Mouse (Mus musculus) heart, postnatal 0 days (tissue): ENCODE measurements at regions not wholly inside any gene's neighbourhood (a gene's known extent, or its start where the extent isn't known, plus 50 kb on each side); places are given as distances from the start of the nearest gene placed in this dataset.

Experiments used
- ATAC-seq: fragments of 200-750 bp; cut with Nextera tagmentation; 2 replicates; pipeline ENCODE4 v1.8.0; 2017; ENCODE audit warnings: low read depth, moderate number of reproducible peaks, moderate library complexity; ENCODE audit not compliant: insufficient read depth
- DNase-seq: peaks from one replicate; pipeline ENCODE4 v3.0.0-alpha.2; 2016; ENCODE audit warnings: low spot score
- H3K27ac ChIP-seq: fragments of 300-500 bp; sonication (generic); 2 replicates; pipeline ENCODE4 v1.5.1; 2014; ENCODE audit warnings: low read depth, mild to moderate bottlenecking
- H3K27me3 ChIP-seq: fragments of 300-500 bp; sonication (generic); 2 replicates; pipeline ENCODE4 v1.6.1; 2014; ENCODE audit warnings: low read length, mixed read lengths; ENCODE audit not compliant: control insufficient read depth, insufficient read depth
- H3K36me3 ChIP-seq: fragments of 300-500 bp; sonication (generic); replicated peaks from 2 replicates; pipeline ENCODE4 v1.6.1; 2014; ENCODE audit warnings: low read length, mixed read lengths; ENCODE audit not compliant: control insufficient read depth, insufficient read depth
- H3K4me1 ChIP-seq: fragments of 300-500 bp; sonication (generic); 2 replicates; pipeline ENCODE4 v1.6.1; 2014; ENCODE audit warnings: antibody characterized with exemption; ENCODE audit not compliant: control insufficient read depth, insufficient read depth
- H3K4me2 ChIP-seq: fragments of 300-500 bp; sonication (generic); 2 replicates; pipeline ENCODE4 v1.6.1; 2014; ENCODE audit warnings: low read depth, mild to moderate bottlenecking, low read length, moderate library complexity
- H3K4me3 ChIP-seq: fragments of 300-500 bp; sonication (generic); 2 replicates; pipeline ENCODE4 v1.5.1; 2014; ENCODE audit warnings: low read depth, low read length
- H3K9ac ChIP-seq: fragments of 300-500 bp; sonication (generic); replicated peaks from 2 replicates; pipeline ENCODE4 v1.6.1; 2014; ENCODE audit warnings: low read depth, low read length, mixed read lengths
- H3K9me3 ChIP-seq: fragments of 300-500 bp; sonication (generic); replicated peaks from 2 replicates; pipeline ENCODE4 v1.6.1; 2016; ENCODE audit warnings: low read length; ENCODE audit not compliant: control insufficient read depth
- CTCF ChIP-seq: IDR thresholded peaks from 2 replicates; pipeline ENCODE4 v1.5.1; 2016; ENCODE audit warnings: antibody characterized with exemption, control low read depth, low read depth
- EP300 ChIP-seq: IDR thresholded peaks from 2 replicates; pipeline ENCODE4 v1.6.1; 2016; ENCODE audit warnings: antibody characterized with exemption, low read depth
- WGBS: fragments of 180-500 bp; shearing (Covaris S2); extraction: QIAGEN DNeasy Blood & Tissue Kit; methylation state at CpG from one replicate; pipeline ENCODE4 v1.1.7; 2014; 5-methylcytosine and 5-hydroxymethylcytosine counted together

DNA sequence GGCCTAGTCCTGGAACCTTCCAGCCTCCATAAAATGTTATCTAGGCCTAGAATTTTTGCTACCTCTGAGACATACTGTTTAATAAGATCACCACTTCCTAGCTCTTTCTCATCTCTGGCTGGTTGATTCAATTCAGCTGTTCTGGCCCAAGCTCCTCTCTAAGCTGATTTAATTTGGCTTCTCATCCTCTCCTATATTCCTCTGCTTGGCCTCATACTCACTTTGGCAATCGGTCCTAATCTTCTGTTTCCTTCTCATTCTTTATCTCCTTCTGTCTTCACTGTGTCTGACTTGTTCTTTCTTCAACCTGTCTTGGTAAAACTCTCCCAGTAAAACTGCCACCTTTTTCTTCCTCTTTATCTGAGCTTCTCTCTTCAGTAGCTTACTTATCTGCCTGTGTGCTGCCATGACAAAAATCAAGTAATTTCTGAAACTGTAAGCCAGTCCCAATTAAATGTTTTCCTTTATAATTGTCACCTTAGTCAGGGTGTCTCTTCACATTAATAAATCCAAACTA is 185.7 kb downstream of the Ube2dnl2 start:
- Histone ChIP-seq H3K4me3 (no peak overlapping the region), H3K36me3 (no peaks in the 10 kb centered on the region), H3K27me3 (no peaks in the 10 kb centered on the region), H3K4me2 (no peak overlapping the region), H3K27ac (no peak overlapping the region), H3K9me3 (no peaks in the 10 kb centered on the region), H3K4me1 (no peaks in the 10 kb centered on the region), H3K9ac (no peak overlapping the region)
- TF ChIP-seq CTCF (no peak), EP300 (no peak)
- DNase-seq (no peak), ATAC-seq (no peak)
- WGBS = 38% methylated on average over 1 of the region's 1 CpGs
